Mouse (Mus musculus) retina, postnatal 7 days (tissue): Measurements from ENCODE around the gene Taf10.

Experiments
- DNase-seq: peaks from one replicate; pipeline ENCODE4 v3.0.0-alpha.2; 2012; ENCODE audit warnings: low read depth, low spot score

Gene Taf10

GRCm38 (mm10) chr7:105743926-105744590 lies at the start of gene Taf10:
Gene Taf10 (minus strand): TSS chr7:105744361.
- DNase-seq, result peak; percentile 82

- no peak for DNase-seq
These were observed 49.5 kb upstream of the Taf10 start for GRCm38 (mm10) chr7:105793701-105794100.

- no peak for DNase-seq
These were observed 47.0 kb upstream of the Taf10 start for GRCm38 (mm10) chr7:105791147-105791546.

GRCm38 (mm10) chr7:105787285-105788140 lies 43.4 kb upstream of the Taf10 start, which contains the start of gene Dchs1:
Gene Dchs1 (minus strand): TSS chr7:105787654.
- DNase-seq, result no peak

GRCm38 (mm10) chr7:105786506-105787284 lies 42.5 kb upstream of the Taf10 start:
- no peak for DNase-seq

GRCm38 (mm10) chr7:105784556-105784955 lies 40.4 kb upstream of the Taf10 start:
- DNase-seq, result no peak

- no peak for DNase-seq
These were observed 39.7 kb upstream of the Taf10 start for GRCm38 (mm10) chr7:105783861-105784260.

GRCm38 (mm10) chr7:105778553-105779265 lies 34.5 kb upstream of the Taf10 start:
- DNase-seq, result no peak

GRCm38 (mm10) chr7:105777797-105778552 lies 33.8 kb upstream of the Taf10 start:
- DNase-seq, result no peak

- no peak for DNase-seq
These were observed 33.2 kb upstream of the Taf10 start for GRCm38 (mm10) chr7:105777316-105777715.

GRCm38 (mm10) chr7:105776026-105776425 lies 31.9 kb upstream of the Taf10 start:
- no peak for DNase-seq

GRCm38 (mm10) chr7:105774661-105775060 lies 30.5 kb upstream of the Taf10 start:
- DNase-seq, result no peak

GRCm38 (mm10) chr7:105773041-105773440 lies 28.9 kb upstream of the Taf10 start:
- DNase-seq, result no peak

- DNase-seq, result no peak
These were observed 28.2 kb upstream of the Taf10 start for GRCm38 (mm10) chr7:105772331-105772730.

GRCm38 (mm10) chr7:105769959-105770358 lies 25.8 kb upstream of the Taf10 start:
- DNase-seq, result no peak

GRCm38 (mm10) chr7:105767729-105768165 lies 23.6 kb upstream of the Taf10 start:
- DNase-seq, result no peak

- DNase-seq, result no peak
These were observed 20.2 kb upstream of the Taf10 start for GRCm38 (mm10) chr7:105764331-105764730.

- no peak for DNase-seq
These were observed 18.5 kb upstream of the Taf10 start for GRCm38 (mm10) chr7:105762517-105763270.

GRCm38 (mm10) chr7:105761813-105762484 lies 17.8 kb upstream of the Taf10 start:
- DNase-seq, result no peak
